Mouse (Mus musculus): ENCODE results near the gene Platr17.

- no peak for TF ChIP-seq POLR2A (IDR thresholded peaks at IDR 0.05; ENCODE audit: extremely low read depth, insufficient read depth, low read length)
- TF ChIP-seq CTCF (IDR thresholded peaks at IDR 0.05; ENCODE audit: low read depth, low read length), result no peak
Observed at GRCm38 (mm10) chr17:33932448-33932847, 27.5 kb downstream of the Platr17 start.
